Mouse (Mus musculus): ENCODE measurements around the gene Macrod1. TPM values are rescaled to one million over a fixed set of nuclear protein-coding genes. Genes with fewer than 3 reads are reported as not detected.
A peak's percentile ranks its signal among the peaks of the same experiment; 100 is the strongest.

Gene Macrod1
- polyA plus RNA-seq (2014; fragmentation: Nextera tagmentation; extraction: Ambion mirVana): 3.2 and 3.3 TPM in 2 replicates

GRCm38 (mm10) chr19:7056248-7057087, at the start of gene Macrod1:
Gene Macrod1 (plus strand): TSS chr19:7056810.
- H3K9me3 ChIP-seq (ENCODE audit: control insufficient read depth, low read length): no peaks in the 10 kb centered on the region
- H3K9ac ChIP-seq (ENCODE audit: low read length): peak within 1 kb of the TSS; percentile 45
- peaks cover 15% of the 10 kb centered on the region for H3K27me3 ChIP-seq (ENCODE audit: control insufficient read depth, insufficient read depth, low read length)
- H3K36me3 ChIP-seq (ENCODE audit: control insufficient read depth, insufficient read depth, low read length): no peaks in the 10 kb centered on the region
- DNase-seq (ENCODE audit: low spot score) (peak; percentile 79), ATAC-seq (ENCODE audit: insufficient read depth, low FRiP score, low TSS enrichment) (peak; percentile 71; the same call in 1 of the 2 replicates)
- peaks cover 15% of the 10 kb centered on the region for H3K4me1 ChIP-seq (ENCODE audit: control insufficient read depth, insufficient read depth, low read length)
- H3K4me2 ChIP-seq (ENCODE audit: low read depth): peak within 1 kb of the TSS; percentile 99
- peak within 1 kb of the TSS; percentile 62 for H3K4me3 ChIP-seq (ENCODE audit: low read depth, low read length)
- H3K27ac ChIP-seq (ENCODE audit: low read depth, low read length): no peak within 1 kb of the TSS
- 1% methylated on average over 72 of the region's 72 CpGs for WGBS

- WGBS: 86% methylated on average over 9 of the region's 9 CpGs
- DNase-seq (ENCODE audit: low spot score) (no peak), ATAC-seq (ENCODE audit: insufficient read depth, low FRiP score, low TSS enrichment) (no peak)
- Histone ChIP-seq H3K27me3 (ENCODE audit: control insufficient read depth, insufficient read depth, low read length) (no peaks in the 10 kb centered on the region), H3K4me1 (ENCODE audit: control insufficient read depth, insufficient read depth, low read length) (no peaks in the 10 kb centered on the region), H3K4me2 (ENCODE audit: low read depth) (no peak overlapping the region), H3K9me3 (ENCODE audit: control insufficient read depth, low read length) (no peaks in the 10 kb centered on the region), H3K36me3 (ENCODE audit: control insufficient read depth, insufficient read depth, low read length) (no peaks in the 10 kb centered on the region), H3K4me3 (ENCODE audit: low read depth, low read length) (no peak overlapping the region), H3K9ac (ENCODE audit: low read length) (no peak overlapping the region), H3K27ac (ENCODE audit: low read depth, low read length) (no peak overlapping the region)
These were observed 49.6 kb upstream of the Macrod1 start for GRCm38 (mm10) chr19:7006892-7007593.

DNA sequence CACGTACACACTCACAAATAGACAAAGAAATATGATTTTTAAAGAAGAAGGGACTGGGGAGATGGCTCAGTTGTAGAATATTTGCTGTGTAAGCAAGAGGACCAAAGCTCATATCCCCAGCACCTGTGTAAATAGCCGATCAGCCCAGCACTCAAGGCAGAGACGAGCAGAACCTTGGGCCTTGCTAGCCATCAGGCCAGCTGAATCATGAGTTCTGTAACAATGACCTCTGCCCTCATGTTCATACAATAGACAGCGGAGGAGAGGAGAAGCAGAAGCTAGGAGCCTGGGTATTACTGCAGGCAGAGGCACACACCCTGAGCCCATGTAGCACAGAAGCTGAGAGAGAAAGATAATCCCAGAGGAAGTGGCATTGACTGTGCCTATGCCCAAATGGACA, 44.2 kb upstream of the Macrod1 start:
- no peak overlapping the region for H3K9ac ChIP-seq (ENCODE audit: low read length)
- 65% methylated on average over 4 of the region's 4 CpGs for WGBS
- H3K4me2 ChIP-seq (ENCODE audit: low read depth): no peak overlapping the region
- H3K27ac ChIP-seq (ENCODE audit: low read depth, low read length): no peak overlapping the region
- no peaks in the 10 kb centered on the region for H3K9me3 ChIP-seq (ENCODE audit: control insufficient read depth, low read length)
- DNase-seq (ENCODE audit: low spot score): no peak
- no peak for ATAC-seq (ENCODE audit: insufficient read depth, low FRiP score, low TSS enrichment)
- H3K36me3 ChIP-seq (ENCODE audit: control insufficient read depth, insufficient read depth, low read length): peaks cover 2% of the 10 kb centered on the region
- H3K4me1 ChIP-seq (ENCODE audit: control insufficient read depth, insufficient read depth, low read length): no peaks in the 10 kb centered on the region
- H3K4me3 ChIP-seq (ENCODE audit: low read depth, low read length): no peak overlapping the region
- no peaks in the 10 kb centered on the region for H3K27me3 ChIP-seq (ENCODE audit: control insufficient read depth, insufficient read depth, low read length)

DNA sequence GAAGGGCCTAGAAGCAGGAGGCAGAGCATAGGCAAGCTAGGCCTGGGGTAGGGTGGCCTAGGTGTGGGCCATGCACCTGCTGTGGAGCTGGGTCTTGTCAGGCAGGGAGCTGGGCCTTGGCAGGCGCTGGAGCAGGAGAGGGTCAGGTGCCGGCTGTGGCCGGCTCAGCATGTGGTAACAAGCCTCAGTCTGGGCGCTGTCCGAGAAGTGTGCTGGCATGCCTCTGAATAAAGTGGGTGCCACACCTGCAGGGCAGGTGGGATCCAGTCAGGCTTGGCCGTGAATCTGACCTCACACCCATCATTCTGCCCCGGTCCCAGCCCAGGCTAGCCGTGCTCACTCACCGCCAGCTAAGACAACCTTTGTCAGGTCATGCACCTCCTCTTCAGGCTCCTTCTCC, 42.6 kb upstream of the Macrod1 start:
- Histone ChIP-seq H3K4me2 (ENCODE audit: low read depth) (no peak overlapping the region), H3K4me1 (ENCODE audit: control insufficient read depth, insufficient read depth, low read length) (no peaks in the 10 kb centered on the region), H3K27me3 (ENCODE audit: control insufficient read depth, insufficient read depth, low read length) (no peaks in the 10 kb centered on the region), H3K4me3 (ENCODE audit: low read depth, low read length) (no peak overlapping the region), H3K9ac (ENCODE audit: low read length) (no peak overlapping the region), H3K36me3 (ENCODE audit: control insufficient read depth, insufficient read depth, low read length) (peaks cover 4% of the 10 kb centered on the region), H3K27ac (ENCODE audit: low read depth, low read length) (no peak overlapping the region), H3K9me3 (ENCODE audit: control insufficient read depth, low read length) (no peaks in the 10 kb centered on the region)
- ATAC-seq (ENCODE audit: insufficient read depth, low FRiP score, low TSS enrichment) (no peak), DNase-seq (ENCODE audit: low spot score) (no peak)
- 85% methylated on average over 9 of the region's 9 CpGs for WGBS

- Histone ChIP-seq H3K4me2 (ENCODE audit: low read depth) (no peak overlapping the region), H3K27ac (ENCODE audit: low read depth, low read length) (no peak overlapping the region), H3K4me1 (ENCODE audit: control insufficient read depth, insufficient read depth, low read length) (no peaks in the 10 kb centered on the region), H3K9me3 (ENCODE audit: control insufficient read depth, low read length) (no peaks in the 10 kb centered on the region), H3K36me3 (ENCODE audit: control insufficient read depth, insufficient read depth, low read length) (peaks cover 5% of the 10 kb centered on the region), H3K27me3 (ENCODE audit: control insufficient read depth, insufficient read depth, low read length) (no peaks in the 10 kb centered on the region), H3K4me3 (ENCODE audit: low read depth, low read length) (no peak overlapping the region), H3K9ac (ENCODE audit: low read length) (no peak overlapping the region)
- DNase-seq (ENCODE audit: low spot score) (no peak), ATAC-seq (ENCODE audit: insufficient read depth, low FRiP score, low TSS enrichment) (no peak)
- 90% methylated on average over 20 of the region's 20 CpGs for WGBS
These were observed 42.0 kb upstream of the Macrod1 start for GRCm38 (mm10) chr19:7014481-7015135.

GRCm38 (mm10) chr19:7017541-7018457, 38.8 kb upstream of the Macrod1 start:
- H3K4me2 ChIP-seq (ENCODE audit: low read depth): no peak overlapping the region
- H3K9ac ChIP-seq (ENCODE audit: low read length): no peak overlapping the region
- no peaks in the 10 kb centered on the region for H3K9me3 ChIP-seq (ENCODE audit: control insufficient read depth, low read length)
- DNase-seq (ENCODE audit: low spot score): no peak
- WGBS: 85% methylated on average over 12 of the region's 12 CpGs
- no peak overlapping the region for H3K4me3 ChIP-seq (ENCODE audit: low read depth, low read length)
- H3K27me3 ChIP-seq (ENCODE audit: control insufficient read depth, insufficient read depth, low read length): no peaks in the 10 kb centered on the region
- ATAC-seq (ENCODE audit: insufficient read depth, low FRiP score, low TSS enrichment): no peak
- H3K27ac ChIP-seq (ENCODE audit: low read depth, low read length): no peak overlapping the region
- H3K36me3 ChIP-seq (ENCODE audit: control insufficient read depth, insufficient read depth, low read length): peaks cover 29% of the 10 kb centered on the region
- no peaks in the 10 kb centered on the region for H3K4me1 ChIP-seq (ENCODE audit: control insufficient read depth, insufficient read depth, low read length)

GRCm38 (mm10) chr19:7018546-7018945, 38.1 kb upstream of the Macrod1 start:
- Histone ChIP-seq H3K27me3 (ENCODE audit: control insufficient read depth, insufficient read depth, low read length) (no peaks in the 10 kb centered on the region), H3K9ac (ENCODE audit: low read length) (no peak overlapping the region), H3K4me3 (ENCODE audit: low read depth, low read length) (no peak overlapping the region), H3K9me3 (ENCODE audit: control insufficient read depth, low read length) (no peaks in the 10 kb centered on the region), H3K4me1 (ENCODE audit: control insufficient read depth, insufficient read depth, low read length) (no peaks in the 10 kb centered on the region), H3K27ac (ENCODE audit: low read depth, low read length) (no peak overlapping the region), H3K4me2 (ENCODE audit: low read depth) (0 out of 2 replicates have a peak overlapping the region, but pooled peaks have one; percentile 2), H3K36me3 (ENCODE audit: control insufficient read depth, insufficient read depth, low read length) (peaks cover 33% of the 10 kb centered on the region)
- DNase-seq (ENCODE audit: low spot score): no peak
- WGBS: 92% methylated on average over 11 of the region's 11 CpGs
- ATAC-seq (ENCODE audit: insufficient read depth, low FRiP score, low TSS enrichment): no peak

GRCm38 (mm10) chr19:7019191-7019590, 37.4 kb upstream of the Macrod1 start, which contains the start of gene Fermt3:
Gene Fermt3 (minus strand): TSS chr19:7019469.
- H3K36me3 ChIP-seq (ENCODE audit: control insufficient read depth, insufficient read depth, low read length): peaks cover 33% of the 10 kb centered on the region
- H3K4me3 ChIP-seq (ENCODE audit: low read depth, low read length): no peak within 1 kb of the TSS
- WGBS: 91% methylated on average over 5 of the region's 5 CpGs
- no peaks in the 10 kb centered on the region for H3K27me3 ChIP-seq (ENCODE audit: control insufficient read depth, insufficient read depth, low read length)
- no peak within 1 kb of the TSS for H3K9ac ChIP-seq (ENCODE audit: low read length)
- no peaks in the 10 kb centered on the region for H3K9me3 ChIP-seq (ENCODE audit: control insufficient read depth, low read length)
- H3K27ac ChIP-seq (ENCODE audit: low read depth, low read length): no peak within 1 kb of the TSS
- no peak for ATAC-seq (ENCODE audit: insufficient read depth, low FRiP score, low TSS enrichment)
- no peak for DNase-seq (ENCODE audit: low spot score)
- H3K4me1 ChIP-seq (ENCODE audit: control insufficient read depth, insufficient read depth, low read length): no peaks in the 10 kb centered on the region
- H3K4me2 ChIP-seq (ENCODE audit: low read depth): 0 out of 2 replicates have a peak within 1 kb of the TSS, but pooled peaks have one; percentile 2
